Mouse (Mus musculus) cerebellum, adult 8-10 months (tissue): ENCODE measurements around the gene Vsir.
A peak's percentile ranks its signal among the peaks of the same experiment; 100 is the strongest.

Experiments
- DNase-seq: peaks from one replicate; pipeline ENCODE4 v3.0.0; 2022

Gene Vsir

DNA sequence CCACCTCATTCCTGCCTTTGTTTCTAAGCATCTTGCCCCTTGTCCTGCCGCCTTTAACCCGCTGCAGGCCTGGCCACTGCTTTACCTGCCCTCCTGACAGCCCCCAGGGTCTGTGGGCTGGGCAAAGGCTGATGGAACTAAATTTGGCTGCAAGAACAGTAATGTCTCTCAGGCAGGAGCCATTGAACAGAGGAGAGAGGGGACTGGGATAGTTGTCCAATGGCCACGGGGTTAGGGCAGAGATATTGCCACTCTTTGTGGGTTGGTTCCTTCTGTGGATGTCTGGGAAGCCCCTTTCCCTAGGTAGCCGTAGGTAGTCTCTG, 7.3 kb downstream of the Vsir start:
- DNase-seq = no peak

DNA sequence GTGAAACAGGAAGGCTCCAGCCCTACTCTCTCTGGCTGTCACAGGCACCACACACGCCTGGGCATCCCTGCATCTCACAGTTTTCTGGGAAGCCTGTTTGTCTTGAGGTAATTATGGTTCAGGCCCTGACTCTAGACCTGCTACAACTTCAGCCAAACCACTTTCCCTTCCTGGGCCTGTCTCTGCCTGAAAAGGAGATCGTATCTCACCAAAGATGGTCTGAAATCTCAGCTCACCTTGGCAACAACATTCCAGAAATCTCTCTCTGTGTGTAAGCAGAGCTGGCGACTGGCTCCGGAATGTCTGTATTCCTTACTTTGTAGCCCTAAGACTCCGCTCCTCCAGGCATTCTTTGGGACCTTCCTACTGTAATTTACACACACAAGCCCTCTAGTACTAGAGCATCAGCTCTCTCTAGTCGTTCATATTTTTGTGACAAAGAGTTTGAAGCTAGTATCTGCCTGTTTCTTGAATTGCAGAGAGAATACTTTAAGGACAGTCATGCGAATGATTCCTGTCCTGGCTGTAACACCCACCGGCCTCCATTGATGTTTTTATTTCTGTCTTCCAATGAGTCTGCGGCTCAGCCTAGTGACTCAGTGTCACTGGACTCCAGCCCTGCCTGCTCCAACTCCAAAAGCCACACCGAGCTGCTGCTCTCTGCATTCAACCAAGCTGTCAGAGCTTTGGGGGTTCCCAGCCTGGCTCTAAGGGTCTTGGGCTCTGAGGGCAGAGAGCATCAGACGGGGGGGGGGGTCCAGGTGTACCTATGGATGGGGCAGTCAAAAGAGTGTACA, 8.4 kb downstream of the Vsir start:
- DNase-seq = no peak

DNA sequence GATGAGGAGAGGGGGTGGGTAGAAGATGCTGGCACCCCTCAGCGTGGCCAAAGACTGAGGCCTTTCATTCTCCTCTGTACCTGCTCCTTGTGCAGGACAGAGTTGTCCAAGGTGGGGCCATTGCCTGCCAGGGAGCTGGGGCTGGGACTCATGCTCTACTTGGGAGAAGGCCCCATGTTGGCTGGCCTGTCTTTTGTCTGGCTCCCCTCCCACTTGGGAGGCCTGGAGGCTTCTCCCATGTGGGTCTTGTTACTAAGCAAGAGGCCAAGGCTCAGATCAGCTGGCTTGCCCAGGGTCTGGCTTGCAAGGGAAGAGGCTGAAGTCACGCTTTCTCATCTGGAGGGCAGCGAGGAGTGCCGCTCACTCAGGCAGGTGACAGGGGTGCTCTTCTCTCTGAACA, 10.8 kb downstream of the Vsir start:
- DNase-seq = no peak

DNA sequence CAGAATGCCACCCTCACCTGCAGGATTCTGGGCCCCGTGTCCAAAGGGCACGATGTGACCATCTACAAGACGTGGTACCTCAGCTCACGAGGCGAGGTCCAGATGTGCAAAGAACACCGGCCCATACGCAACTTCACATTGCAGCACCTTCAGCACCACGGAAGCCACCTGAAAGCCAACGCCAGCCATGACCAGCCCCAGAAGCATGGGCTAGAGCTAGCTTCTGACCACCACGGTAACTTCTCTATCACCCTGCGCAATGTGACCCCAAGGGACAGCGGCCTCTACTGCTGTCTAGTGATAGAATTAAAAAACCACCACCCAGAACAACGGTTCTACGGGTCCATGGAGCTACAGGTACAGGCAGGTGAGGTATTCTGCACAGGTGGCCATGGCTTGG, 11.2 kb downstream of the Vsir start:
- no peak for DNase-seq

DNA sequence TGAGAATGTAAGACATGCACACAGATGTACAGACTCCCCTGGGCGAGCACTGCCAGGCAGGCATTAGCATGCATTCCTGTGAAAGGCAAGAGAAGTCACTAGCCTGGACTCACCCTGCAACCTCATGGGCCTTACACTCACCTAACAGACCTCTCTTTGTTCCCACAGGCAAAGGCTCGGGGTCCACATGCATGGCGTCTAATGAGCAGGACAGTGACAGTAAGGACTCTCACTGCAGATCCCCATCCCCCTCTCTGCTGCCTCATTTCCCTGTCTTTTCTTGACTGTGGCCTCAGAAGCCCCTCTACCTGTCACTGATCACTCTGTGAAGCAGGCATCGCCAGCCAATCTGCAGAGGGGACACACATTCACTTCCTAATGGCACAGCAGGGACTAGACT, 12.1 kb downstream of the Vsir start:
- no peak for DNase-seq

DNA sequence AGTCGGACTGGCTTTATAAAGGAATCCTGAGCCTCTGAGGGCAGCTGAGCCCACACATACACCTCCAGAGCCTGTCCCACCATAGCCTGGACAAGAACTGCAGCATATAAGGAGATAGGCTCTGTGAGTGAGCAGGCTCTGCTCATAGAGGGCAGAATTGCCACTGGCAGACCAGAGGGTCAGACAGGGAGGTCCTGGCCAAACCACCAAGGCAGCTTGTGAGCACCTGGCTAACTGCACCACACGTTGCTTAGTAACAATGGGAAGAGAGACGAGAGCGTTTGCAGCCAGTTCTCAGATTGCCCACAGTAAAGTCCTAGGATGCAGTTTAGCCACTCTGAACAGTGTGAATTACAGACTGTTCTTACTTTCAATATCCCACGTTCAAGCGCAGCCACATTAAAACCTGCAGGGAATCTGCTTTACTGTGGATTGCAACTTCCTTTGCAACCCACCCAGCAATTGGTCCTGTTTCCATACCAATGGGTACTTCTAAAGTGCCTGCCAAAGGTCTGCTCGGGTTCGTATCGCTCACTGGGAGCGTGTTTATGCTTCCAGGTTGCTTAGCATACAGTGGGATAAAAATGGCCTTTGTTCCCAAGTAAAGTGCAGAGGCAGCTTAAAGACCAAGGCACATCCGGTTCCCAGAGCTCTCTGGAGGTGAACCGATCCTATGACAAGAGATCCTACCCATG, 15.1 kb downstream of the Vsir start:
- DNase-seq = no peak

DNA sequence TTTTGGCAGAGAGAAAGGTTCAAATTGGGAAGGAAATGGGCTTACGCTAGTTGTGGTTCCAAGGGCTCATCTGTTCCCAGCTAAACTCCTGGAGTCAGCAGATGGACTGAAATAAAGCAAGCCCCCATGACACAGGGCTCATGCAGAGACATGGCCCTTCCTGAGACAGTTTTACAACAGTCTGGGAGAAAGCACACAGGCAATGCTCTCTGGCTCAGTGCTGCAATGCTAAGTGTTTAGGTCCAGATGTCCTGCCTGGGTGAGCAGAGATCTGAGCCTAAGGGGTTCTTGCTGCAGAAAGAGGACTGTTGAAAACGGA, 15.6 kb downstream of the Vsir start:
- no peak for DNase-seq

DNA sequence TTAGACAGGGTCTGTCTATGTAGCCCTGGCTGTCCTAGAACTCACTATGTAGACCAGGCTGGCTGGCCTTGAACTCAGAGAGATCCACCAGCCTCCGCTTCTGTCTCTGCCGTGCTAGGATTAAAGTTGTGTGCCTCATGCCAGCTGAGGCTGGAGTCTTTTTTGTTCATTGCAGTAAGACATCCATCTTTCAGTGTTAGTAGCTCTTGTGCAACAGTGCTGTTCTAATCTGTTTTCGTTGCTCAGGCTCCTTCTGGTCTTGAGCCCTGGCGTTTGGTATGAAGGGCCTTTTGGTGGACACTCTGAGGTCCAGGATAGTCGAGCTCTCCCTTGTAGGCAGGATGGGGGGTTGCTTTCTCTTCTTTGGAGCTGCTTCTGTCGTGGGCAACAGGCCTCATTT, 16.8 kb downstream of the Vsir start:
- DNase-seq = no peak

DNA sequence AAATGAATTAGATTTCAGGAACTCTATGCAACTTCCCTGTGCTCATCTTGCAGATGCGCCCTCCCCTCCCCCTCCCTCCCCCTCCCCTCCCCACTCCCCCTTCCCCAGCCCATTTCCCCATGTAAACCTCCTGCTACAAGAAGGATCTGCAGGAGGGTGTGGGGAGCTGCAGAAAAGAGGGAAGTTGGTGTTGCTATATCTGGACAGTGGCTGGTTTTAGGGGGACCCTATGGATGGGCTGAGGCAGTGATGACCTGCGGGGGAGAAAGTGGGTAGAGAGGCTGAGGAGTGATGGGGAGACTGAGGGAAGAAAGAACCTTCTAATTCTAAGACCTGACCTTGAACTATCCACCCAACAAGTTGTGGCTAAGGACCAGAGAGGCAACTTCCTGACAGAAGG, 20.5 kb downstream of the Vsir start:
- DNase-seq = no peak

DNA sequence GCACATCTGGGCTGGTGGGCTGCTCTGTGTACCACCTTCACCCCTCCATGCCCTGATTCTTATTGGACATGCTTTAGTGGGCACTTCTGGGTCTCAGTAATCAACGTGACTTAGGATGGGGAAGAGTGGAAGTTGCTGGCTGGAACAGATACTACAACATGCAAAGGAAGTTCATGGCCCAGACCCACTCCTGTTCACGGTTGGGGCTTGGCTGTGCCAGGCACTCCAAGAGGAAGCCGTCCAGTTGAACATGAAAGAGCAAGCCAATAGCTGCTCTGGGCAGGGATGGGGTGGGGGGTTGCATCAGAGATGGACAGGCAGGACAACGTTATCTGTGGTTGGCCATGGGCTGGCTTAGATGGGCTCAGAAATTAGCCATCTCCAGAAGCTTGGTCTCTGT, 21.3 kb downstream of the Vsir start:
- no peak for DNase-seq

DNA sequence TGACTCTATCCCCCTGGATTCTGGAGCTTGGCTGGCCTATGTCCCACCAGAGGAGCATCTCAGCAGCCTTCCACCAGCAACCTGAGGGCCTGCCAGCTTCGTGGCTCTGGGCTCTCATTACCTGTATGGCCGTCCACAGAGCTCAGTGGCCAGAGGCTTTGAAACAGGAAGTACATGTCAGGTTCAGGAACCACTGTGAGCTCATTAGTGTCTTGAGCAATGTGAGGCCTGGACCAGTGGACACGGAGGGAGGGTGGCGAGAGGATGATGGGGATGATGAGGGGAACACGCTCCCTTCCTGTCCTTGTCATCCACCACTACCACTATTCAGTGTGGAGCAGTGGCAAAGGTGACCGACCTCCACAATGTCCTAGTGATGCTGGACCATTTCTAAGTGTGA, 22.8 kb downstream of the Vsir start:
- DNase-seq = no peak

DNA sequence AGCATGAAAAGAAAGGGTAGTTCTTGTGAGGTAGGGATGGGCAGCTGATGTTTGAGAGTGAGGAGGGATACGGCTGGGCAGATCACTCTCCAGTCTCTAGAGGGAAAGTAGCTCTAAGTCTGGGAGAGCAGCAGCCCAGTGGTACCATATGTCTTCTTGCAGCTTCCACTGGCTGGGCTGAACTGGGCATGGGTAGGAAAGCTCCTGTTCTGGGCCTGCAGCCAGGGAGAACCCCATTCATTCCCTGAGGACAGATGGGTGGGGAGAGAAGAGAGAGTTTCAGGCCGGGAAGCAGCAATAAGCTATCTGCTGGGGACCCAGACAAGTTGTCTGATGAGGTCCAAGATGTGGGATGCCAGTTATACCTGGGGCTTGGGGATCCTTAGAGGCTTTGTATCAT, 23.4 kb downstream of the Vsir start:
- peak; percentile 20 for DNase-seq

DNA sequence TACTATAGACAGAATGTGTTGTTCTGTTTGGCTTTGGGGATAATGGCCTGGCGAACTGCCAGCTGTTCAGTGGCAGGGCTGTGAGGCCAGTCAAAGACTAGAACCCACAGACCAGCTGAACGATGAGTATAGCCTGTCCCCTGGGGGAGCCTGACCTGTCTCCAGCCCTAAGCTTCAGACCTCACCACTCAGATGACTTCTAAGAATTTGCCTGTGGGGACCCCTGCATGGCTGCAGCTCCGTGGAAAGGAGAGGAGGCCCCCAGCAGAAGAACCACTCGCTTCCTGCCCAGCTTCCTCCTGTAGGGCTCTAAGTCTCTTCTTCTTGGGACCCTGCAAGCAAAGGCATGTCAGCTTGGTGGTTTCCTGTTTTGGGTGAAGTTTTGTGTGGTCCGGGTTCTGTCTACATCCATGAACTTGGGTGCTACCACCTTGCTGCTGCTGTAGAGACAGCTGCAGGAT, 24.0 kb downstream of the Vsir start:
- DNase-seq = no peak

DNA sequence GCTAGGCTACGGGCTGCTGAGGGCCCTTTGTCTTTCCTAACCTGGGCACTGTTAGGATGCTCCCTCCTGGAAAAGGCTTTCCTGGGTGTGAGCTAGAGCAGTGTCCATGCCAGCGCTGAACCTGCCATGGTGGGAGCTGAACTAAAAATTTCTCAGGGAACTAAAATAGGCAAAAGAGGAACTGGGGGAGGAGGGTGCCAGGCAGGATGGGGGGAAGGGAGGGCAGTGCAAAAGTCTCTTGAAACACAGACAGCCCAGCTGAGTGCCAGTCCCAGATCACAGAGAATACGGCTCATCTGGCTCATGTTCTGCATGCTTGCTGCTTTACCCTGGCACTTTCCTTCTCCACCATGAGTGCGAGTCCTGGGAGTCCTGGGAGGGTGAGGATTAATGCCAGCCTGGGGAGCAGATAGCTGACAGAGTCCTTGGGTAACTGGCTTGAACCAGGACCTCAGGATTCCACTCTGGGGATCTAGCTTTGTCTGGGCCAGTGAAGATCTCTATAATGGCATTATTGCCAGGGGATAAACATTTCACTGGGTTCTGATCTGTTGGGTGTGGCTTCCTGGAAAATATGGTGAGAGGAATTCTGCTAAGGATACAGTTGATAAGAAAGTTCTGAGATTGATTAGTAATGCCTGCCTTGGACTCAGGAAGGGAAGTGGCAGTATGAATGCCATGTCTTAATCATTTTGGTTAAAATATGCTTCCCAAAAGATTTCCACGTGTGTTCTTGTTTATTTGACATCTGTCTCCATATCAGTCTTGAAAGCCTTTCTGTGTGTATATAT, 25.1 kb downstream of the Vsir start:
- no peak for DNase-seq

DNA sequence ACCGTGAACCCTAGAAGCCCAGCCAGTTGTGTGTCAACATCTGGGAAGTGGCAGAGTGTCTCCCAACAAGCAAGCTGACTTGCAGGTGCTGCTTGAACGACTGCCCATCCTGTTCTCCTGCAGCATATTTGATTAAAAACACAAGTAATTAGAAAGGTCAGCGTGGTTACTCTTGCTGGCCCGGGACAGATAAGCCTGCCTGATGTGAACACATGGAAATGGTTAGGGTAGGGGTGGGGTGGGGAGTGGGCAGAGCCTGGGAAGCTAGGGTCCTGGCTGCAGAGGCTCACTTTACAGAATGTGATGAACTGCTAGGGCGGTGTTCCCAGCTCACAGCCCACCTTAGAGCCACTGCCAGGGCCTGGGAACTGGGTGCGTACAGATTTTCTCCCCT, 26.9 kb downstream of the Vsir start:
- DNase-seq = no peak

DNA sequence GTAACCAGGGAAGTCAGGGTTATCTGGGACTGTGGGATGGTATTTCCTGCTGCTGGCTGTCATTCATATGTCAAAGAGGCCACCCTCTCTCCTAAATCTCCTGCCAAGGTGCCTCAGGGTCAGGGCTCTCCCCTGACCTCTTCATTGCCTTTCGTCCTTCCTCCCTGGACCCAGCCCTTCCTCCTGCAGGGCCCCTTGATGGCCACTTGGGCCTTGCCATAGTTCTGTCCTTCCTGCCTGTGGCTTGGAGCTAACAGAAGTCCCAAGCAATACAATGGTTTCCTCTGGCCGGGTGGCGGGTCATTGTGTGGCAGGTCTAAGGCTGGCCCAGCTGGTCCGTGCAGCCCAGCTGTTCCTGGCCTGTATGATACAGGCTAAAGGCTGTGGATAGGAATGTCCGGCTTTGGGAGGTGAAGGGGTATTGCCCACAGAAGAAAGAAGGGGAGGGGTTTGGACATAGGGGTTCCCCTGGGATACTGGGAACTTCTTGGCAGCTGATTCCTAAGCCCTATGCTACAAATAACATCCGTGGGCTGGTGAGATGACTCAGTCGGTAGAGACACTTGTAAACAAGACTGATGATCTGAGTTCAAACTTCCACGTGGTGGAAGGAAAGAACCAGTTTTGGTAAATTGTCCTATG, 27.4 kb downstream of the Vsir start:
- DNase-seq = no peak

DNA sequence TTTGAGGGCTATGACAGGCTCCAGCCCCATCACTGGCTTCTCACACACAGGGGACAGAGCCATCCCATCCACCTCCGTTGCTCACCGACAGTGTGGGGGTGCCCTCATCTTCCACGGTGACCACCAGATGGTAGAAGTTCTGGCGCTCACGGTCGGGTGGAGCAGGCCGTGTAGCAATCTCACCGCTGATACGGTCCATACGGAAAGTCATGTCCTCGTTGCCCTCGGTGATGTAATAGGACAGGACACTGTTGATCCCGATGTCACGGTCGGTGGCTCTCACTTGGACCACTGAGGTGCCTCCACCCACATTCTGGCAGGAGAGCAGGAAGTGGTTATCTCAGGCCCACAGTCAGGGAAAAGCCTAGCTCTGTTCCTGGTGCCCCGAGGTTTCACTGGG, 30.1 kb downstream of the Vsir start:
- DNase-seq = no peak

DNA sequence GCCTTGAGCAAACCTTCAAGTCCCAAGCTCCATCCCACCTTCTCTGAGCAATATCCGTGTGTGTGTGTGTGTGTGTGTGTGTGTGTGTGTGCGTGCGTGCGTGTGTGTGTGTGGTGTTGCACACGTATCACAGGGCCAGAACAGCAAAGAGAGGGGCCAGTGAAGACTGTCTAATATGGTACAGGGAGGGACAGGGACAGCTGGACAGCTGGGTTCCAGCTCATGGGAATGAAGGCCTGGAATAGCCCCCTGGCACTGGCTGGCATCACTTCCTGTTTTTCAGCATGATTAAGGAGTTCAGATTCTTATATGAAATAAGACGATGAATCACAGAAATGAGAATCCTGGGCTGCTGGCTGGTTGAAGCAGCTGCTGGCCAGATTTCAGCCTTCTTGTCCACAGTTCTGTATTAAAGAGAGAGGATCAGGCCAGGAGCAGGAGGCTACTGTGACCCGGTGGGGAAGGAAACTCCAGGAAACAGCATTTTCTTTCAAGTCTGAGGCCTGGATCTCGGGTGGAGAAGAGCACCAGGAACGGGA, 32.8 kb downstream of the Vsir start:
- DNase-seq = no peak

DNA sequence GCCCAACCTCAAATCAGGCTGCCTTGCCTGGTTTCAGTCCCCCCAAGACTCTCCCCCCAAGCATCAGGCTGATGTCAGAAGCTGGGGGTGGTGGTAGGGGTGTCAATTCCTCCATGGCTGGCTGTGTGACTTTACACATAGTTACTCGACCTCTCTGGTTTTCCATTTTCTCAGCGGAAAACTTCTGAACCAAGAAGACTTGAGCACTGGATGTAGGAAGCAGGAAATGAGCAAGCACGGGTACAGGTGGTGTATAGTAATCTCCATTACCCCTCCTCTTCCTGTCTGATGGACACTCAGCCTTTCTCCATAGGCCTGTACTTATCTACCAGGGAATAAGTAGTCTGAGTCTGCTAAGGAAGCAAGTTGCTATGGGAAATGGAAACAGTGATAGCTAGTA, 33.6 kb downstream of the Vsir start:
- no peak for DNase-seq

DNA sequence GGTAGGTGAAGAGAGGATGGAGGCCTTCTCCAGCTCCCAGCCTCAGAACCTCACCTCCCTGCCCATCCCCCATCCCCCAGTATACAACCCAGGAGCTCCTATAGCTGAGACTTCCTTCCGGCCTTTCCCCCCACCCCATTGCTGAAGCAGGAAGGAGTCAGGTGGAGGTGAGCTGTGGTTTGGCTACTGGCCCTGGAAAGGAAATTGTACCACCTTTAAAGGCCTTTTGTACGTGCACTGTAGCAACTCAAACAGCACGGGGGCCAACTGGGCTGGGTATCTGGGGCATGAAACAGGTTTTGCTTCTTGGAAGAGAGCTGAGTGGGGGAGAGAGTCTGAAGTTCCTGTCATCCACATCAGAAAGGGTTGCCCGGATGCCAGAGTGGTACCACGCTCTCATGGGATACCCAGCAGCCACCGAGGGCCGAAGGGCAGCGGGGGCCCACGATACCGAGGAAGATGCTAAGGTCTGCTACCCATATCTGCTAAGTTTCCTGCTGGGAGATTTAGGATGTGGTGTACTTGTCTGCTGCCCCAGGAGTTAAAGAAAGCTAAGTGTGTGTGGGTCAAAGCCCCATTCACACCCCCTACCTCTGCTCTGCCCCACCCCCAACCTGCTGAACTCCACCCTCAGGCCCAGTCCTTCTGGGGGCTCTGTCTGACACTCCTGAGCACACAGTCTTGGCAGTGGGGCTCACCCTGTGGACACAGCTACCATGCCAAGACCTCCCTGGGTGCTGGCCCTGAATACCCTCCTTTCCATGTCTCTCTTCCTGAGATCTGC, 34.7 kb downstream of the Vsir start:
- DNase-seq = no peak

DNA sequence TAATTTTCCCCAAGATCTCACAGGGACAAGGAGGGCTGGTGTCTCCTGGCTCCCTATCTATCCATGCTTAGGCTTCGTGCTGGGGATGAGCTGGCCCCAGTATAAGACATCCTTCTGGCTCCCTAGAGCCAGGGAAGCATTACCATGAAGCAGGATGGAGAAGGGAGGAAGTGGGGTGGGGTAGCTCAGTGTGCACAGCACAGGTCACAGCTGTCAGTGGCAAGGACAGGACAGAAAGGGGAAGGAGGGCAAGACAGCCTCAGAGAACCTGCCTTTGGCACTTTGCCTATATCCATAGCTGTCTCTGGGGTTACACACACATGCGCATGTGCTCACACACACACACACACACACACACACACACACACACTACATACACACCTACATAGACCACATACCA, 41.7 kb downstream of the Vsir start:
- DNase-seq = no peak

DNA sequence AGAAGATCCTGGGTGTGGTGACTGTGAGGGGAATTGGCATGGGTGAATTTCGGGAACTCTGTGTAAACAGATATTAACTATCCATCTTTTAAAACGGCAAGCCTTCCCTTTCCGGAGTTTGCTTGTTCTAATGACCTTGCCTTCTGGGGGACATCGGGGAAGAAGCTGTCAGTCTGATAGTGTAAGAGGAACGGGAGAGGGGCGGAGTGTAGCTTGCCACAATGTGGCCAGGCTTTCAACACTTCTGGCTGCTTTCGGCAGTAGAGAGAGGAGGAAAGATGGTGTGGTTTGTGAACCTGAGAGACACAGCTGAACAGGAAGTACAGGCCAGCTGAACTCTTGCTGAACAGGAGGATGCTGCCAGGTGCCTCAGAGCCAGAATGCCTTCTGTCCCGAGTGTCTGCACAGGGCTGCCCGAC, 42.8 kb downstream of the Vsir start:
- DNase-seq = no peak
